Mouse (Mus musculus) midbrain, embryonic 14.5 days (tissue): ENCODE results near the gene Mknk2. TPM values are rescaled to one million over a fixed set of nuclear protein-coding genes. Genes with fewer than 3 reads are reported as not detected.

Source experiments
- ATAC-seq: fragments of 200-750 bp; cut with Nextera tagmentation; 2 replicates; pipeline ENCODE4 v1.8.0; 2017; ENCODE audit warnings: moderate number of reproducible peaks, moderate library complexity; ENCODE audit not compliant: low FRiP score, low TSS enrichment
- DNase-seq: peaks from one replicate; pipeline ENCODE4 v3.0.0-alpha.2; 2015
- H3K27ac ChIP-seq: fragments of 300-500 bp; sonication (generic); replicated peaks from 2 replicates; pipeline ENCODE4 v1.5.1; 2014; ENCODE audit warnings: mild to moderate bottlenecking, low read depth, low read length, moderate library complexity
- H3K27me3 ChIP-seq: fragments of 300-500 bp; sonication (generic); 2 replicates; pipeline ENCODE4 v1.6.1; 2014; ENCODE audit warnings: low read length, control low read depth, mixed read lengths; ENCODE audit not compliant: control insufficient read depth, insufficient read depth
- H3K36me3 ChIP-seq: fragments of 300-500 bp; sonication (generic); 2 replicates; pipeline ENCODE4 v1.6.1; 2014; ENCODE audit warnings: low read length, control low read depth; ENCODE audit not compliant: control insufficient read depth, insufficient read depth
- H3K4me1 ChIP-seq: fragments of 300-500 bp; sonication (generic); 2 replicates; pipeline ENCODE4 v1.6.1; 2014; ENCODE audit warnings: mild to moderate bottlenecking, antibody characterized with exemption, low read length, control low read depth; ENCODE audit not compliant: control insufficient read depth, insufficient read depth
- H3K4me2 ChIP-seq: fragments of 300-500 bp; sonication (generic); 2 replicates; pipeline ENCODE4 v1.6.1; 2014; ENCODE audit warnings: mild to moderate bottlenecking, low read length, moderate library complexity
- H3K4me3 ChIP-seq: fragments of 300-500 bp; sonication (generic); replicated peaks from 2 replicates; pipeline ENCODE4 v1.5.1; 2014; ENCODE audit warnings: low read depth, low read length
- H3K9ac ChIP-seq: fragments of 300-500 bp; sonication (generic); replicated peaks from 2 replicates; pipeline ENCODE4 v1.6.1; 2014; ENCODE audit warnings: mild to moderate bottlenecking, low read length, moderate library complexity
- H3K9me3 ChIP-seq: fragments of 300-500 bp; sonication (generic); 2 replicates; pipeline ENCODE4 v1.6.1; 2016; ENCODE audit warnings: low read length, control low read depth, mixed read lengths; ENCODE audit not compliant: control insufficient read depth
- WGBS: fragments of 180-500 bp; shearing (Covaris S2); extraction: QIAGEN DNeasy Blood & Tissue Kit; methylation state at CpG from one replicate; pipeline ENCODE4 v1.1.7; 2014; 5-methylcytosine and 5-hydroxymethylcytosine counted together
- polyA plus RNA-seq: library from polyadenylated mRNA; unstranded; fragments of >200 nt; fragmentation: Nextera tagmentation; extraction: Ambion mirVana; gene quantifications from 2 replicates; pipeline ENCODE4 v1.2.1, GENCODE M21; 2014

Gene Mknk2
- 46.7 and 54.2 TPM in 2 replicates for polyA plus RNA-seq

DNA sequence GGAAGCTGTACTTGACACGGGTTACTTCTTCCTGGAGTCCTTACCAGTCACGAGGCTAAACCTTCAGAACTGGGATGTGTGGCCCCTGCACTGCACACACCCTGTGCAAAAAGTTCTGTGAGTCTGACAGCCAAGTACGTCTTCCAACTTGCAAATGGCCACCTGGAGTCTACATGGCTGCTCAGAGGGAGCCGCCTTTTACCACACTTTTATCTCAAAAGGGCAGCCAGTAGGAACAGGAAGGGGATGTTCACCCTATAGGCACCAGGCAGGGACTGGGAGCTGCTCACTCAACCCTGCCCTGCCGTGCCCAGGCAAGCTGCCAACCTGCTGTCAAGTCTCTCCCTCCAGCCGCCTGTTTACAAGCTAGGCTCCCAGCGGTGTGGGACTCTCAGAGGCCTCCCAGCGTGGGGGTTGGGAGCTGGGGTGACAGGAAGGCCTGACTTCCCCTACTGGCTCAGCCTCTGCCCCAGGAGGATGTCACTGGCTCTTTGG lies at the start of gene Mknk2:
TSS of gene Mknk2 (minus strand) at position 171 of the 495 bp plus-strand sequence.
- H3K4me1 ChIP-seq = peaks cover 42% of the 10 kb centered on the region
- peak; percentile 80 for DNase-seq

DNA sequence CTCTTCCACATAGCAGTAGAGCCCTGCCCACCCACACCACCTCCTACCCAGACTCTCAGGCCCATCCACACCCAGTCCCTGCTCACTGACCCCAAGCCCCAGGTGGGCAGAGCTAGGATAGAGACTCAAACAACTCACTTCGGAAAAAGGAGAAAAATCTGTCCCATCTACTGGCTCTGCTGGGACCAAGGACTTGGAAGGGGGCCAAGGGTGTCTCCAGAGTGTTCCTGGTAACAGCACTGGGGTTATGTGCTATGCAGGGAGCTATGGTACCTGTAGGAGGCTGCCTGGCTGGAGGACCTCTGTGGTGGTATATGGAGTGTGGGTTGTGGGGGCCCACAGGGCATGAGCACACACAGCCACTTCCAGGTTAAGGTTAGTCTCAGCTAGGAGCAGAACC lies 39.4 kb upstream of the Mknk2 start:
- no peak overlapping the region for H3K4me2 ChIP-seq
- ATAC-seq (no peak), DNase-seq (no peak)
- no peaks in the 10 kb centered on the region for H3K27me3 ChIP-seq
- H3K27ac ChIP-seq = no peak overlapping the region
- peaks cover 98% of the 10 kb centered on the region for H3K36me3 ChIP-seq
- H3K9ac ChIP-seq = no peak overlapping the region
- H3K4me1 ChIP-seq = no peaks in the 10 kb centered on the region
- H3K9me3 ChIP-seq = no peaks in the 10 kb centered on the region
- H3K4me3 ChIP-seq = no peak overlapping the region
- WGBS = 88% methylated on average over 1 of the region's 1 CpGs

More for the DNA sequence above, at the start of gene Mknk2:
- Histone ChIP-seq H3K4me2 (peak within 1 kb of the TSS; percentile 96), H3K36me3 (peaks cover 1% of the 10 kb centered on the region), H3K4me3 (peak within 1 kb of the TSS; percentile 98), H3K27ac (peak within 1 kb of the TSS; percentile 97), H3K27me3 (no peaks in the 10 kb centered on the region), H3K9me3 (no peaks in the 10 kb centered on the region), H3K9ac (peak within 1 kb of the TSS; percentile 69)
- 26% methylated on average over 8 of the region's 8 CpGs for WGBS
- no peak for ATAC-seq

DNA sequence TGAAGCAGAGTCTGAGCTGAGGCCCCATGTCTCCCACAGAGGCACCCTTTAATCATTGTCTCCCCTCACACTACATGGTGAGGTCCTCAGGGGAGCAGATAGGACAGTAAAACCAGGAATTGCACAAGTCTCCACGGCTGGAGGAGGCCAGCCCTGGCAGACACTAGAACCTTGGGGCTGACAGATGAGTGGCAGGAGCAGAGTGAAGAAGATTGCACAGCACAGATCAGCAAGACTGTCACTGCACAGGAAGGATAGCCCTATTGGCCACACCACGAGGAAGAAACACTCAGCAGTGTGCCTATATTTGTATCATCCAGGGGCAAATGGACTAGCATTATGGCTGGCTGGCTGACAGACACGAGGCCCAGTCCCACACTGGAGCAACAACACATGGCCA lies 32.9 kb upstream of the Mknk2 start:
- Histone ChIP-seq H3K27ac (no peak overlapping the region), H3K36me3 (peaks cover 100% of the 10 kb centered on the region), H3K27me3 (no peaks in the 10 kb centered on the region), H3K9ac (no peak overlapping the region), H3K4me1 (no peaks in the 10 kb centered on the region), H3K4me3 (no peak overlapping the region), H3K9me3 (no peaks in the 10 kb centered on the region), H3K4me2 (no peak overlapping the region)
- WGBS = 89% methylated on average over 3 of the region's 3 CpGs
- DNase-seq (no peak), ATAC-seq (no peak)

DNA sequence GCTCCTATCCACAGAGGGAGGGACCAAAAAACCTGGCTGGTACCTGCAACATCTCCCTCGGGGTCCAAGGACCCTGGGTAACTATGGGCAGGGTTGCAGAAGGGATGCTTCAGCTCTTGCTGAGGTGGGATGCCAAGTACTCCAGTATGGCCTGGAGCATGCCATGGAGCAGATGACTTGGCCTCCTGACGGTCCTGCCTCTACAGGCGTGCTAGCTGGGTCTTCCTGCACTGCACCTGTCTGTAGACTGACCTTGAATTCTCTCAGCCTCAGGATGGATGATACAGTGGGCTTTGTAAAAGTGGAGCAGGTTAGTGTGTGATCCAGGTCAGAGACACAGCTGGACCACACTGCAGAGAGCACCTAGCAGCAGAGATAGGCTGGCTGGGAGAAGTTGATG lies 27.6 kb upstream of the Mknk2 start:
- no peak overlapping the region for H3K4me3 ChIP-seq
- H3K4me2 ChIP-seq = no peak overlapping the region
- 81% methylated on average over 3 of the region's 3 CpGs for WGBS
- no peak for DNase-seq
- no peaks in the 10 kb centered on the region for H3K9me3 ChIP-seq
- no peaks in the 10 kb centered on the region for H3K27me3 ChIP-seq
- peaks cover 54% of the 10 kb centered on the region for H3K36me3 ChIP-seq
- H3K9ac ChIP-seq = no peak overlapping the region
- no peak overlapping the region for H3K27ac ChIP-seq
- no peak for ATAC-seq
- peaks cover 24% of the 10 kb centered on the region for H3K4me1 ChIP-seq

DNA sequence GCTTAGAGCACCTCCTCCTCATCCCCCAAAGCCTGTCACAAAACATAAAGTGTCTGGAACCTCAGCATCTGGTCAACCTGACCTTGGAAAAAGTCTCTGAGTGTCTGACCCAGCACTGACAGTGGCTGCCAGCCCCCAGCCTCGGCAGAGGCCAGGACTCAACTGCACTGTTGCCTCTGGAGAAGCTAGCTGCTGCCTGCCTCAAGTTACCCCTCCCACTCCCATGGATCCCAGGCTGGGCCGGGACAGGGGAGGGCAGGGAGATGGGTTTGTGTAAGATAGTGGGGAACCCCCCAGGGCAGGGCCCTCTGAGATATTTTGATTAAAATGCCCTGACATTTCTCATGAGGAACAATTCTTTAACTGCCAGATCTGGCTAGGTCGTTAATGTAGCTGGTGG lies 27.1 kb upstream of the Mknk2 start:
- no peak for DNase-seq
- Histone ChIP-seq H3K4me1 (peaks cover 29% of the 10 kb centered on the region), H3K27me3 (no peaks in the 10 kb centered on the region), H3K9me3 (no peaks in the 10 kb centered on the region), H3K4me3 (no peak overlapping the region), H3K36me3 (peaks cover 50% of the 10 kb centered on the region), H3K4me2 (no peak overlapping the region), H3K9ac (0 out of 2 replicates have a peak overlapping the region, but pooled peaks have one; percentile 12), H3K27ac (no peak overlapping the region)
- WGBS = 66% methylated on average over 3 of the region's 3 CpGs
- ATAC-seq = no peak

DNA sequence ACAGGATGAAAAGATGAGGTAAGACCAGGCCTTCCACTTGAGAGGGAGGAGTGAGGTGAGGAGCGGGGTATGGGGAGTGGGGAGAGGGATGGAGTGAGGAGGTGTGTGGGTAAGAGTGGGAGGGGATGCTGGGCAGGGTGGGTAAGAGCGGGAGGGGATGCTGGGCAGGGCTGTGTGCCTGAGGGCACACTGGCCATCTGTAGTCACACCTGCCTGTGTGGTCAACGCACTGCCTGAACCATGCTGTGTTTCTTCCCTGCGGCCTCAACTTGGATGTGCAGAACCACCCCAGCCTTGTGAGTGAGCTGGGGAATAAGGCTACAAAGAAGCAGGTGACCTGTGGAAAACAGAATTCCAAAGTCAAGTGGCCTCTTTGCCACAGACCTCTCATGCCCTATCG lies 26.5 kb upstream of the Mknk2 start:
- H3K4me1 ChIP-seq = peaks cover 32% of the 10 kb centered on the region
- 88% methylated on average over 5 of the region's 5 CpGs for WGBS
- ATAC-seq (no peak), DNase-seq (no peak)
- no peak overlapping the region for H3K27ac ChIP-seq
- H3K4me3 ChIP-seq = no peak overlapping the region
- no peaks in the 10 kb centered on the region for H3K27me3 ChIP-seq
- no peaks in the 10 kb centered on the region for H3K9me3 ChIP-seq
- 0 out of 2 replicates have a peak overlapping the region, but pooled peaks have one; percentile 12 for H3K9ac ChIP-seq
- no peak overlapping the region for H3K4me2 ChIP-seq
- H3K36me3 ChIP-seq = peaks cover 43% of the 10 kb centered on the region

DNA sequence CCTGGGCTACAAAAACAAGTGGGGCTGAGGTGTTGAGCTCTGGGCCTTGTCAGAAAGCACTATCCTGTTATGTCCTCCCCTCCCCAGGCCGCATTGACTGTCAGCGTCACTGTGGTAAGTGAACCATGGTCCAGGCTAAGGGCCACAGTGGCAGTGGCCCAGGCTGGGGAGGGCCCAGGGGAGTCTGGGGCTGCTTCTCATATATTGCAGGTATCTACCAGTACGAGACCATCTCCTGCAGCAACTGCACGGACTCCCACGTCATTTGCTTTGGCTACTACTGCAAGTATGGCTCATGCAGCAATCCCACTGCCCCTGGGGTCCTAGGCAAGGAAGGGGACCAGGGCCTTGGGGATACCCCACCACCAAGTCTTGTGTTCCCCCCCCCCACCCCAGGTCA lies 25.7 kb upstream of the Mknk2 start:
- Histone ChIP-seq H3K9me3 (no peaks in the 10 kb centered on the region), H3K4me2 (peak overlapping the region; percentile 80), H3K27me3 (no peaks in the 10 kb centered on the region), H3K9ac (no peak overlapping the region; the same call in 1 of the 2 replicates), H3K4me3 (peak overlapping the region; percentile 70; the same call in 1 of the 2 replicates), H3K27ac (peak overlapping the region; percentile 85; the same call in 1 of the 2 replicates), H3K4me1 (peaks cover 32% of the 10 kb centered on the region), H3K36me3 (peaks cover 36% of the 10 kb centered on the region)
- no peak for ATAC-seq
- no peak for DNase-seq
- WGBS = 86% methylated on average over 5 of the region's 5 CpGs

DNA sequence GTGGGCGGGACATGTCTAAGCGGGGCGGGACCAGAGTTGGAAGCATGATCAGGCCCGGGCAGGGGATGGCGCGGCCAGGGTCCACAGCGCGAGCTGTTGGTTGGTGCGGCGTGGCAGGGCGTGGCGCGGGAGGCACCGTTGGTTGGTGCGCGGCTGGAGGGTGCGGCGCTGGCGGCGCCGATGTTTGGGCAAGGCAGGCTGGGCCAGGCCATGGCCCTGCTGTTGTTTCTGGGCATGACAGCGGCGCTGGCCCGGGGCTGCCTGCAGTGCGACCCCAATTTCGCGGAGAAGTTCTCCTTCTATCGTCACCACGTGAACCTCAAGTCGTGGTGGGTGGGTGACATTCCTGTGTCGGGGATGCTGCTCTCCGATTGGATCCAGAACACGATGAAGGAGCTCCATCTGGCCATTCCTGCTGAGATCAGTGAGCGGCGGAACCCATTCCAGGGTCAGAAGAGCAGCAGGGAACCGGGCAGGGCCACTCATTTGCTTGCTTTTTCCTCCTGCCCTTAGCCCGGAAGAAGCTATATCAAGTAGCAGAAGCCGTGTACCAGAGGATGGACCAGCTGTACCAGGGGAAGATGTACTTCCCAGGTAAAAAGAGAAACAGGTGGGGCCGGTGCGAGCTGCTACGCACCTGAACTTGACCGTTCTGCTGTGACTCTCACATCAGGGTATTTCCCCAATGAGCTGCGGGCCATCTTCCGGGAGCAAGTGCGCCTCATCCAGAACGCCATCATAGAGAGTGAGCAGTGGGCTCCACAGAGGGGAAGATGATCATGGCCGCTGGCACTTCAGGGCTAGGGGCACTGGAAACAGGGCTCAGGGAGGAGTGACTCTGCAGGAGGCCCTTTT lies 24.9 kb upstream of the Mknk2 start:
- H3K36me3 ChIP-seq = peaks cover 31% of the 10 kb centered on the region
- no peaks in the 10 kb centered on the region for H3K27me3 ChIP-seq
- peak overlapping the region; percentile 85 for H3K27ac ChIP-seq
- WGBS = 2% methylated on average over 47 of the region's 47 CpGs
- peak overlapping the region; percentile 70 for H3K4me3 ChIP-seq
- no peaks in the 10 kb centered on the region for H3K9me3 ChIP-seq
- DNase-seq (peak; percentile 92), ATAC-seq (peak; percentile 81)
- H3K9ac ChIP-seq = peak overlapping the region; percentile 58
- peak overlapping the region; percentile 80 for H3K4me2 ChIP-seq
- peaks cover 32% of the 10 kb centered on the region for H3K4me1 ChIP-seq
